Mouse (Mus musculus) CD4-positive naive resting alpha-beta T cell, adult 57 days (primary cell): ENCODE data around the gene D10Wsu102e. TPM values are rescaled to one million over a fixed set of nuclear protein-coding genes. Genes with fewer than 3 reads are reported as not detected.

ENCODE experiments used
- total RNA-seq: library from RNA; stranded (reverse); gene quantifications from one replicate; pipeline ENCODE4 v1.2.4, GENCODE M21; 2023

The D10Wsu102e gene
- 2.9 TPM for total RNA-seq

DNA sequence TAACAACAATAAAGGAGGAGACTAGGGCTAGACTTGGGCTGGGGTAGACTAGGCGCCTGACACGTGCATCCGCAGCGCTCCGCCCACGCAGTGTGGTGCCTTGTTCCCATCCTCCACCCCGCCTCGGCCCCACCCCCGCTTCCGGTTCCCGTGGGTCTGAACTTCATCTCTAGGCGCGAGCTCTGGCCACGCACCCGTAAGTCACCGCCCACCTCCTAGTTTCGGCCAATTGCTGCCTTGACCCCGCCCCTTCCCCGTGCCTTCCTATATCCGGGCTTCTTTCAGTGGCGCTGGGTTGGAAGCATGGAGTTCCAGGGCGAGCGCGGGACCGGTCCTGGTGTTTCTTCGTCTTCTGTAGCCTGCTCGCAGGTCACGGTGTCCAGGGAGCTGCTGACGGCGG is at the start of gene D10Wsu102e:
Gene D10Wsu102e, plus strand, starts transcription at position 266 of the 400 bp plus-strand sequence.

DNA sequence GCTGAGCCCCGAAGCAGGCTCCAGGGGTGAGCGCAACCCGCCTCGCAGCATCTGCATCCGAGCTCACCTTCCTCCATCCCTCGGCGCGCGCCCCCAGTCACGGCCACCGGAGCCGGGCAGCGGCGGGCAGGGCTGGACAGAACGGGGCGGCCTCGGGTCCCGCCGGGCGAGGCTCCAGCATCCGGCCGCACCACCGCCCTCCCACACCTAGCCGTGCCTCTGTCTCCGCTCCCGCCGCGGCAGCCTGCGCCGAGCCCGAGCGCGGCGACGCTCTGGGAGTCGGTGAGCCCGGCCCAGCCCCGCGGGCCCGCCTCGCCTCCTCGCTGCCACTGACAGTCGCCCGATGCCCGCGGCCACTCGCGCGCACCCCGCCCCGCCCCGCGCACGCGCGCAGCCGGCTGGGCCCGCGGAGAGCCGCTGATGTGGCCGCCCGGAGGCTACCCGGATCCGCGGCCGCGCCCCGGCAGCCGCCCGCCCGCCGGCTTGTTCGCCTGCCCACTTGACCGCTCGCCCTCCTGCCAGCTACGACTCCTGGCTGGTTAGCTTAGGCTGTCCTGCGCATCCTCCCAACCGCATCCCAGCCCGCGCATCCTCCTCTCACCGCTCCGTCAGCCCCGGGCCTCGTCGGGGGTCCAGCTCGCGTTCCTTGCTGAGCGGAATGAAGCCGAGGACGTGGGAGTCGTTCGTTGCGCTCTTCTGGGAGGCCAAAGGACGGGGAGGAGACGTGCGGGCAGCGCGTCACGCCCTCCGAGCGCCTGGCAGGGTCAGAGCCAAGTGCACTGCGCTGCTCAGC is 22.7 kb upstream of the D10Wsu102e start, which contains the start of gene Slc41a2:
Gene Slc41a2, minus strand, starts transcription at position 724 of the 793 bp plus-strand sequence.

DNA sequence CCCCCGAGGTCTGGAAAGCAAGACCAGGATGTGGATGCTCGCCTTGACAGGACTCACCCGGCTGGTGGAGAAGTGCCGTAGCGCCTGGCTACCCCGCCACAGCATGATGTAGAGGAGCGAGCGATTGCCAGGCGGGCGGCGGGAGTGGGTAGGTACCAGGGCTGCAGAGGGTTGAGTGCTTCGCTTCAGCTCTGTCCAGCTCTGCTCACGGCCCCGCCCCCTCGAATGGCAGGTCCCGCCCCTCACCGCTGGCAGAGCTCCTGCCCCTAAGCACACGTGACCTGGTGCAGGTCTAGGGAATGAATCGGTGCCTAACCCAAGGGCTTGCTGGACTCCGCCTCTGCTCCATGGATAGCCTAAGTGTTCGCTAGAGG is 173.9 kb downstream of the D10Wsu102e start, which contains the start of gene Aldh1l2:
Gene Aldh1l2, minus strand, starts transcription at position 231 of the 374 bp plus-strand sequence.

Other genes starting within 250 kb of the D10Wsu102e start
- 6.0 TPM for gene Slc41a2, start 22.3 kb upstream of the D10Wsu102e start, total RNA-seq
- not detected for gene Aldh1l2, start 173.9 kb downstream of the D10Wsu102e start, total RNA-seq
- 49.7 TPM for gene Washc4, start 183.5 kb downstream of the D10Wsu102e start, total RNA-seq